Mouse (Mus musculus) MEL (cell line): ENCODE results near the gene Abcb1b.

Experiments used
- BHLHE40 ChIP-seq: IDR thresholded peaks from 2 replicates; pipeline ENCODE4 v1.6.1; 2012; ENCODE audit warnings: low read depth, mild to moderate bottlenecking, inconsistent platforms, low read length, improper control_type of control experiment, borderline replicate concordance
- ELF1 ChIP-seq: IDR thresholded peaks from 2 replicates; pipeline ENCODE4 v1.6.1; 2014; ENCODE audit warnings: low read depth, mild to moderate bottlenecking, inconsistent platforms, low read length, improper control_type of control experiment, moderate library complexity
- RCOR1 ChIP-seq: IDR thresholded peaks from 2 replicates; pipeline ENCODE4 v1.6.1; 2012; ENCODE audit warnings: low read depth, mild to moderate bottlenecking, inconsistent platforms, low read length, improper control_type of control experiment

DNA sequence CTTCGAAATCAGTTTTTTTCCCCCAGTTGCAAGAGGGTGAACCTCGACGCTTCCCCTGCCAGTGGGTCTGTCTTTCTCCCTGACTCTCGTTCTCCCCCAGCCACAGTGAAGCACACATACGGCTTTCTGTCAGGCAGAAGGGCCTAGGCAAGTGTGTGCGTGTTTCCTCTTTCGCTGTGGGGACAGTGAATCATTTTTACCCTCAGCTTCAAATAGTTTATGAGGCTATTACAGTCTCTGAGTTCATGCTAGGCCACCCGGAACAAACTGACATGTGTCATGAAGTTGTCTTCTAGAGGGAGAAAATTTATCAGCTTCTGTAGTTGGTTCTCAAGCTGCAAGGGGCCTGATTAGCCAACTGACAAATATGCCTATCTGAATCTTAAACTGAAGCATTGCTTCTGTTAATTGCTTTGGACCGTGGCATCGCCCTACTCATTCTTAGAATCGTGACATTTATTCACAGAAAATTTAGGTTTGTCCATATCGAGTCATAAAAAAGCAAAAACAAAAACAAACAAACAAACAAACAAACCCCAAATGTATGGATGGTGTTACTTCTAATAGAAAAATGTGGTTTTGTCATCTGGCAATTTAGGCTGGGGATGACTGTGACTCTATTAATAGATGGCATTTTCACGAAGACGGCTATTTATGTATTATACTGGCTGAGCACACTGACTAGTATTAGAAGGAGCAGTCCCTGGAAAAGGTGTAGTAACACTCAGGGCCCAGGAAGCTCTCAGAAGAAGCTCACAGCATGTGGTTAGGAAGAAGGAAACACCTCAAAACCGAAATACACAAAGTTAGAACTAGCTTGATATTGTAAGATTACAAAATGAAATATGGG is 96.9 kb downstream of the Abcb1b start:
- TF ChIP-seq BHLHE40 (peak; percentile 55; the same call in 1 of the 2 replicates), ELF1 (peak; percentile 39; the same call in 1 of the 2 replicates), RCOR1 (peak; percentile 81)
